Mouse (Mus musculus) heart, adult 2 months (tissue): Measurements from ENCODE around the gene Tbc1d1.

Experiments used
- CTCF ChIP-seq: fragments of 200-600 bp; IDR thresholded peaks from 2 replicates; pipeline ENCODE4 v1.8.1; 2022; ENCODE audit warnings: antibody characterized with exemption, mild to moderate bottlenecking, moderate library complexity
- POLR2A ChIP-seq: fragments of 200-500 bp; IDR thresholded peaks from 2 replicates; pipeline ENCODE4 v1.6.1; 2011; ENCODE audit warnings: mild to moderate bottlenecking, low read depth, low read length, control low read depth; ENCODE audit not compliant: insufficient read depth

DNA sequence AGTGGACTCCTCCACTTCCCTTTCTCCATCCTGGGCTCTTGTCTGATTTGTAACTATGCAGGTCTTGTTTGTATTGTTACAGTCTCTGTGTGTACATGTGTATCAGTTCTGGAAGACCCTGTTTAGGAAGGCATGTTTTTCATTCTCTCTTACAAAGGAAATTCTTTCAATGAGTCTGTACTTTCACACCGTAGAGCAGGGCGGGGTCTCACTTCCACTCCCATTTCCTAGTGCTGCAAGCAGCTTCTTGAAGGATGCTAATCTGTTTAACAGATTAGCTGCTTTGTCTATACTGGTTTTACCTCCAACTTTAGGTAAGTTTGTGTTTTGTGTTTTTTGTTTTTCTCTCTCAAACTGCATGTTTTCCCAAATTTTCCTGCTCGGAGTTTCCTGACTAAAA is 230.9 kb downstream of the Tbc1d1 start:
- TF ChIP-seq POLR2A: no peak
- no peak for TF ChIP-seq CTCF
